Mouse (Mus musculus): Measurements from ENCODE around the gene Arhgap23.
A peak's percentile ranks its signal among the peaks of the same experiment; 100 is the strongest.

Arhgap23 gene

DNA sequence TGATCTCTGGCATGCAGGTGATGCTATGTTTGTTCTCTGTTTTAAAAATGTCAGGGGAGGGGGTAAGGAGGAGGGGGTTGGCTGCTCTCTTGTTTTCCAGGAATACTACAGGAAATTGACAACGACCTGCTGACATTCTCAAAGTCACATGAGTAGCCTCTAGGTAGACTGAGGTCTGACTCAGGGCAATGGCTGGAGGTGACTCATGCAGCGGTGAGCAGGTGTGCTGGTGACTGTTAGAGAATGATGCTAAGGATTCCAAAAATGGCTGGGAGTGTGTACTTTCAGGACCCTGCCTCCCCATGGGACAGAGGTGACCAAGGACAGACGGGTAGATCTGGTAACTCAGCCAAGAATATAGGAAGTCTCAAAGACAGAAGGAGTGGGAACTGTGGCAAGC, 92.9 kb downstream of the Arhgap23 start:
- no peak for DNase-seq

- DNase-seq: no peak
These were observed 93.7 kb downstream of the Arhgap23 start for GRCm38 (mm10) chr11:97509058-97509457.

DNA sequence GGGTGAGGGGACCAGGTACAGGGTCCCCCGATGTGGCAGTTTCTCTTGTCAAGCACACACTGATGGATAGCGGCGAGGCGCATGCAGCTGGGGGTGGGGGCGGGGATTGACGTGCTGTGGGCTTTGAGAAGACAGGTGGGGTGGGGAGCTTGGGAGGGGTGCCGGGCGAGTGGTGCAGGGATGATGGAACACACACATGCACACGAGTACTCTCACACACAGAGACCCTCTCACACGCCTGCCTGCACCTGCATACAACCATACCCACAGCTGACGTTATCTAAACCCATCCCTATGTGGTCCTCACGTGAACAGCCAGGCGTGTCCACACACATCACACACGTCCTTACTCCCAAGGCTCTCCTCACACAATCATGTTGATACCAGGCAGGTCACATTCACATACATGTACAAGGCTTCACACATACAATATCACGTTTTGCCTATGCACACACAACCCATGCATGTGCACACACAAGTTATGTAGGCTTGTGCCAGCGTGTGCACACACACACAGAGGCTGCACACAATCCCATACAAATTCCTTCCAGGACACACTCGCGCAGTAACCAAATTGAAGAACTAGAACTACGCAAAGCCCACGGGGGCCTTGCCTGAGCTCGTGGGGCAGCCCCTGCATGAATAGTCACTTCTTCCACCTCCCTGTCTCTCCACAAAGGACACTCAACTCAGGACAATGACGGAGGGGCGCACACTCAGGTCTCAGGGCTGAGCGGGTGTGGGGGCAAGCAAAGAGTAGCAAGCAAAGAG, 94.6 kb downstream of the Arhgap23 start:
- DNase-seq: no peak

DNA sequence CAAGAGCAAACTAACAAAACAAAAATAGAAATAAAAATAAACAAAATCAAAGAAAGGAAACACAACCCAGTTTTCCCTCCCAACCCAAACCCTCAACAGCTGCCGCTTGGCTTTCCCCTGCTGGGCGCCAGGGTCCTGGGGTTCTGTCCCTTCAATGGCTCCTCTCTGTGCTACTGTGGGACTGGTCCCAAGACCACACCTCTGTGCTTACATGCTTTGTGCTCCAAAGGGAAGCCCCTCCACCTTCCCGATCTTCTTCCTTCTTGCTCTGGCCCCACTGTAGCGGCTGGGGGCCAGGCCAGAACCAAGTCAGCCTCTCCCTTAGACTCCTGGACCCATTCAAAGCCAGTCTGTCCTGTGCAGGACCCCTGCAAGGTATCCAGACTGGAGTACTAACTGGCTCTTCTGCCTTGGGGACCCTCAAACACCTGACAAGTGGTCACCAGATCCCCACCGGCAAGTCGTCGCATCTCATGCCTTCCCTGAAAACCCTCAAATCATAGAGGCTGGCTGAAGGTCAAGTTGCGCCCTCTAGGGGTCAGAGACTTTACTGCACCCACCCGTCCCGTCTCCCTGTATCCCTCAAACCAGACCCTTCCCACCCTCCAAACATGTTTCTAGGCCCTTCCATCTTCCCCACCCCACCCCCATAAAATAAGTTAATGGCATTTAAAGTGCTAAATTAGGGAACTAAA, 95.8 kb downstream of the Arhgap23 start:
- peak; percentile 79 for DNase-seq

DNA sequence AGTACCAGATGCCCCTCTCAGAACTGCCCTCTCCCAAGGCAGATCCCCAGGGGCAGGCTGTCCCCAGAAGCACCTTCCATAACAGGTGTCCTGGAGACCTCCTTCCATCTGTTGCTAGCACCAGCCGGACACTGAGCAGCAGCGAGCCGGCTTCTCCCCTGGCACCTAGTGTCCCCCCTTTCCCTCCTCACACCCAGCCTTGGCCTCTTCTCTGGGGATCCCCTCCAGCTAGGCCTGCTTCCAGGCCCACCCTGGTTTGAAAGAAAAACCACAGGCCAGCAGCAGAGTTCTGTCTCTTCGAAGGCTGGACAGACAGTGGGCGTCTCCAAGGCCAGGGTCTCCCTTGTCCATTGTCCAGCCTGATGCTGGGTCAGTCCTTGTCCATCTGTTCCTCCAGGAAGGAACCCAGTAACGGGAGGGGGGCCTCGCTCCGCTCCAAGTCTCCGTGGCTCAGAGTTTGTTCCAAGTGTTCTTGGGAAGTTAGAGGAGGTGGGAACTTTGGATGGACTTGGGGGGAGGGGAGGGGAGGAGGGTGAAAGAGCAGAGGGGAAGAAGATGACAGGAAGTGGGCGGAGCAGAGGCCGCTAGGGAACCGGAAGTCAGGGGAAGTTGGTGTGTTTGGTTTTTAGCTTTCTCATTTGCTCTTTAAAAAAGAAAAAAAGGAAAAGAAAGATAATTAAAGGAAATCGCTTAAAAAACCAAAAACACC, 96.5 kb downstream of the Arhgap23 start:
- DNase-seq: peak; percentile 44

GRCm38 (mm10) chr11:97512511-97512910, 97.2 kb downstream of the Arhgap23 start:
- DNase-seq: no peak

GRCm38 (mm10) chr11:97513066-97513465, 97.7 kb downstream of the Arhgap23 start:
- DNase-seq: peak; percentile 23

- DNase-seq: no peak
These were observed 105.2 kb downstream of the Arhgap23 start for GRCm38 (mm10) chr11:97520541-97520940.

GRCm38 (mm10) chr11:97521741-97522474, 106.6 kb downstream of the Arhgap23 start:
- no peak for DNase-seq

GRCm38 (mm10) chr11:97523107-97523506, 107.8 kb downstream of the Arhgap23 start:
- DNase-seq: no peak

DNA sequence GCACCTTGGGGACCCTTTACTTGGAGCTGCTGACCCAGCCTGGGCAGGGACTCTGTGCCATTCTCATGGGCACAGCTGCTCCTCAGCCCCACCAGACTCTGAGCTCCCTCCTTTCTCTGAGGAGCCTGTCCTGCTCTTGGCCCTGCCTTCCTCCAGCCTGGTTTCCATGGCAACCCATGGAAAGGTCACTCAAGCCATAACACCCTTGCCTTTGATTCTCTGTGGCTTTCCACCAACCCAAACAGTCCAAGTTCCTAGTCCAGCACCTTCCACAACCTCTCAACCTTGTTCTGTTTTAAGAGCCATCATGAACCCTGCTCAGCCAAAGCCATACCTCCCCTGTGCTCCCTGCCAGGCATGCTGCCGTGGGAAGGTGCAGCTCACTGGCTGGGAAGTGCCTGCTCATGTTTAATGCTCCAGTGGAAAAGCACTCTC, 108.5 kb downstream of the Arhgap23 start:
- DNase-seq: peak; percentile 77

- no peak for DNase-seq
These were observed 109.0 kb downstream of the Arhgap23 start for GRCm38 (mm10) chr11:97524306-97524705.

- DNase-seq: no peak
These were observed 110.0 kb downstream of the Arhgap23 start for GRCm38 (mm10) chr11:97525313-97525712.

GRCm38 (mm10) chr11:97528282-97528808, 113.0 kb downstream of the Arhgap23 start:
- no peak for DNase-seq

- no peak for DNase-seq
These were observed 114.7 kb downstream of the Arhgap23 start for GRCm38 (mm10) chr11:97530069-97530468.

DNA sequence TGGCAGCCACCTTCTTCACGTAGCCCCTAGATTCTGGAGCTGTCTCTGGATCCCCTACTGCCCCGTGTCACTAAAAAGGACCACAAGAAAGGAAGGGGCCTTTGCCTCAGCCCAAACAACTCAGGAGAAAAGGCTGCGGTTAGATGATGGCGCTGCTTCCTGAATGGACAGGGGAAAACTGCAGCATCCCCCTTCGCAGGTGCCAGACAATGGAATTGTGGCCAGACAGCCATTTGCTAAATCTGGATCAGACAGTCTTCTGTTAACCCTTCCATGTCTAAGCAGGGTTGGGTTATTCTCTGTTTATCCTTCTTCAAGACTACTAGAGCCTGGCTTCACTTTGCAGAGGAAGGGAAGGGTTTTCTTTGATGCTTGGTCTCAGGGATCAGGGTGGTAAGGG, 115.6 kb downstream of the Arhgap23 start:
- DNase-seq: no peak

GRCm38 (mm10) chr11:97531381-97532260, 116.3 kb downstream of the Arhgap23 start:
- peak; percentile 94 for DNase-seq

DNA sequence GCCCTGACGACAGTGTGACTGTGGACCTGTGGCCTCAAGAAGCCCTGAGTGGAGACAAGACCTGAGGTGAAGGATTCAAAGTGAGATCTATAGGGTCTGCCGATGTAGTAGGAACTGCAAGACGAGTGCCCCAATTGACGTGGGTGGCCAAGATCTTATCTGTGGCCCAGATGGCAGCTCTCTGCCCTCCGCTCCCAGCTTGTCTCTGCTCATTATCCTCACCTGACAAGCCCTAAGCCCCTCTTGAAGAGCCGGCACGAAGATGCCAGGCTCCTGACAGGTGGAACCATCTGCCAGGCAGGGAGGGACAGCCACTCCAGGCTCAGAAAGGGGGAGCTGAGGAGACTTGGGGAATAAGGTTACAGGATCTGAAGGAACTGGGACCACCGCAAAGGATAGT, 117.0 kb downstream of the Arhgap23 start:
- peak; percentile 81 for DNase-seq

DNA sequence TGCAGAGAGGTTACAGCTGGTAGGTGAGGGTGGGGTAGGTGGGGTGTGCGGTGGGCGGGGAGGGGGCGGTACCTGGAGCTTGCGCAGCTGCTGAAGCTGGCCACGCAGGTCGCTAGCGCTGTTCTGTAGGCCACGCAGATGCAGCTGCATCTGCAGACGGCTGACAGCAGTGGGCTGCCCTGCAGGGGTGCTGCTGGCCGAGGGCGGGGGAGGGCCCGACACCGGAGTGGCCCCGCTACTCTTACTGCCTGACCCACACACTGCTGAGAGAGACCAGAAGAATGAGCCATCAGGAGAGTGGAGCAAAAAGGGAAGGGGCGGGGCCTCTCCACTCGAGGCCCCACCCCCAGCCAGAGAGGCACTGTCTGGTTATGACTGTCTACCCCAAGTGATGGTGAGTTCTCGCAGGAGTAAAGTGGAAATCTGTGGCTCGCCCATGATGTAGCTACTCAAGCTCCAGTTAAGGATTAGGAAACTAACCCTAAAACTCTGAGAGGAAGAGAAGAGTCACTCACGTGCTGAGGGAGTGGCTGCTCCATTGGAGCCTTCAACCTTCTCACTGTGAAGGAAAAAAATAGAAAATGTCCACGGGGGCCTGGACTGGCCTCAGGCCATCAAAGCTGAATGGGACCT, 117.7 kb downstream of the Arhgap23 start:
- DNase-seq: peak; percentile 69

- no peak for DNase-seq
These were observed 118.3 kb downstream of the Arhgap23 start for GRCm38 (mm10) chr11:97533653-97534052.

Measured in retina, postnatal 1 day (tissue).